Mouse (Mus musculus): ENCODE results near the gene Eef1e1. TPM values are rescaled to one million over a fixed set of nuclear protein-coding genes. Genes with fewer than 3 reads are reported as not detected.

The Eef1e1 gene
- total and polyA plus RNA-seq, 2 experiments: 4.0 to 5.6 TPM

- no peak overlapping the region for H3K27ac ChIP-seq (replicated peaks; ENCODE audit: insufficient read depth, low read depth, low read length)
- H3K79me2 ChIP-seq (ENCODE audit: control insufficient read depth, insufficient read depth, low read length): peaks cover 2% of the 10 kb centered on the region; the same call in 1 of the 2 replicates
- no peak for DNase-seq (ENCODE audit: extremely low read depth, low read depth, low spot score)
- peaks cover 11% of the 10 kb centered on the region; the same call in 1 of the 2 replicates for H3K4me1 ChIP-seq (ENCODE audit: control insufficient read depth, insufficient read depth, low read length)
- no peak overlapping the region for H3K9ac ChIP-seq (ENCODE audit: low read depth, low read length)
- peaks cover 6% of the 10 kb centered on the region; the same call in 1 of the 2 replicates for H3K36me3 ChIP-seq (ENCODE audit: control insufficient read depth, insufficient read depth, low read length)
- WGBS: 95% methylated on average over 6 of the region's 6 CpGs
- no peak for TF ChIP-seq CTCF (IDR thresholded peaks at IDR 0.05; ENCODE audit: low read depth, low read length)
- no peak for TF ChIP-seq POLR2A (IDR thresholded peaks at IDR 0.05; ENCODE audit: extremely low read depth, insufficient read depth, low read length)
- H3K27me3 ChIP-seq (ENCODE audit: control insufficient read depth, insufficient read depth, low read length): no peaks in the 10 kb centered on the region
- no peak overlapping the region for H3K4me3 ChIP-seq (ENCODE audit: insufficient read depth, low read depth, low read length)
Measured at GRCm38 (mm10) chr13:38633287-38634000, 25.4 kb downstream of the Eef1e1 start.

DNA sequence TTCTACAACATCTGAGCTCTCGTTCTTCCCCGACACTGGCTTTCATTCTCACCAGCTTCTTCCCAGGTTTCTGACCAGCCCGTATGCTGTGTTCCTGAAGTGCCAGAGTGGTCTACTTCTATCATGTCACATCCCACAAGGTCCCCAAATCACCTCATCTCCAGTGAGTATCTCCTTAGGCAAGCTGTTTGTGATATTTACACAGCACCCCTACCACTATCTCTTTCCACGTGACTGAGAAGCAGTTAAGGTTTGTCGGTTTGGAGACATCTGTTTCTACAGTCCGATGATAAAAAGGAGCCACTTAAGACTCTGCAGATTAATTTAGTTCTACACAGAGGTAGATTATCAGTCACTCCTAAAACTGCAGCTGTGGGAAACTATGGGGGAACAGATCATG, 26.3 kb downstream of the Eef1e1 start:
- TF ChIP-seq CTCF (IDR thresholded peaks at IDR 0.05; ENCODE audit: low read depth, low read length) (no peak), POLR2A (IDR thresholded peaks at IDR 0.05; ENCODE audit: extremely low read depth, insufficient read depth, low read length) (no peak)
- DNase-seq (ENCODE audit: extremely low read depth, low read depth, low spot score): no peak
- peaks cover 11% of the 10 kb centered on the region; the same call in 1 of the 2 replicates for H3K4me1 ChIP-seq (ENCODE audit: control insufficient read depth, insufficient read depth, low read length)
- WGBS: 76% methylated on average over 6 of the region's 6 CpGs
- H3K36me3 ChIP-seq (ENCODE audit: control insufficient read depth, insufficient read depth, low read length): peaks cover 6% of the 10 kb centered on the region; the same call in 1 of the 2 replicates
- H3K4me3 ChIP-seq (ENCODE audit: insufficient read depth, low read depth, low read length): no peak overlapping the region
- H3K27me3 ChIP-seq (ENCODE audit: control insufficient read depth, insufficient read depth, low read length): no peaks in the 10 kb centered on the region
- no peak overlapping the region for H3K9ac ChIP-seq (ENCODE audit: low read depth, low read length)
- peaks cover 2% of the 10 kb centered on the region; the same call in 1 of the 2 replicates for H3K79me2 ChIP-seq (ENCODE audit: control insufficient read depth, insufficient read depth, low read length)
- 0 out of 2 replicates have a peak overlapping the region, but pooled peaks have one; percentile 10 for H3K27ac ChIP-seq (replicated peaks; ENCODE audit: insufficient read depth, low read depth, low read length)

DNA sequence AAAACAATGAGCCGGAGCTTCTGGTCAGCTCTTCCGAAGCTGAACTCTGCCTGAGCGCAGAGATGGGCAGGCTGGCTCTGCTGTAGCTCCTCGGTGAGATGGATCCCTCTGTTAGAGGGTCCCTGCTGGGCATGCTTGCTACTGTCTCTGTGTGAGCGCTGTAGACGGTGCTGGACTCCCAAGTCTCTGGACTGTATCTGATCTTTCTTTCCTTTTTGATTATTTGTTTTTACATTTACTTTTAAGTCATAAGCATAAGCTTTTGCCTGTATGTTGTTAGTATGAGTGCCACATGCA, 32.7 kb downstream of the Eef1e1 start:
- Histone ChIP-seq H3K79me2 (ENCODE audit: control insufficient read depth, insufficient read depth, low read length) (no peaks in the 10 kb centered on the region), H3K4me1 (ENCODE audit: control insufficient read depth, insufficient read depth, low read length) (0 out of 2 replicates have a peak, but pooled peaks cover 6% of the 10 kb centered on the region), H3K36me3 (ENCODE audit: control insufficient read depth, insufficient read depth, low read length) (peaks cover 10% of the 10 kb centered on the region), H3K4me3 (ENCODE audit: insufficient read depth, low read depth, low read length) (no peak overlapping the region), H3K9ac (ENCODE audit: low read depth, low read length) (peak overlapping the region; percentile 8; the same call in 1 of the 2 replicates), H3K27me3 (ENCODE audit: control insufficient read depth, insufficient read depth, low read length) (no peaks in the 10 kb centered on the region), H3K27ac (replicated peaks; ENCODE audit: insufficient read depth, low read depth, low read length) (no peak overlapping the region)
- TF ChIP-seq CTCF (IDR thresholded peaks at IDR 0.05; ENCODE audit: low read depth, low read length): no peak
- TF ChIP-seq POLR2A (IDR thresholded peaks at IDR 0.05; ENCODE audit: extremely low read depth, insufficient read depth, low read length): no peak
- DNase-seq (ENCODE audit: extremely low read depth, low read depth, low spot score): no peak
- WGBS: 57% methylated on average over 6 of the region's 6 CpGs

DNA sequence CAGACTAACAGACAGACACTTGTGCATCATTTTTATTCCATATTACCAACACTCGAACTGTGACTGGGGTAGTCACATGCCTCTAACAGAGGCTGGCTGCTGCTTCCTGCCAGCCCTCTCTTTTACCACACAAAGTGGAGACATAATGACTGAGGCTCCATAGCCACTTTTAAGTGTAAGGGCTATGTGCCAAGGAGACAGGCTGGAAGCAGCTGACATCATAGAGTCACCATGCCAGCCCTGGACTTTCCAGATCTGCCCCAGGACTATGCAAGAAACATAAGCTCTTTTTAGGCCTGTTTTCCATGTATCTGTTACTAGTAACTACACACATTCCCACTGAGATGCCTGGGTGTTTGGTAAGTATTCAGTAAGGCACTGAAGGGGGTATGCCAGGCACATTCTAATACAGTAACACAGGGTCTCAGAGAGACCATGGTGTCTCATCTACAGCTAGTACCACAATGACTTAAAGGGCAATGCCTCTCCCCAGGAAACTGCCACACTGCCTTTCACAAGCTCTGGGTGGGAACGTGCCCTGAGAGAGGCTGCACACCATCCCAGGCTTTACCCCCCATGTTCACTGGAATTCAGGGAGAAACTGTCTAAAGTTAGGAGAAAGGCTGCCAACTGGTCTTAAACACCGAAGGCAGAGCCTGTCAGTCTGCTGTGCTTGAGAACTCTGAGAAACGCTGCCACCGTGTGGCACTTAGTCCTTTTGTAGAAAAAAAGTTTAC, 33.2 kb downstream of the Eef1e1 start:
- DNase-seq (ENCODE audit: extremely low read depth, low read depth, low spot score): peak; percentile 12
- H3K27ac ChIP-seq (replicated peaks; ENCODE audit: insufficient read depth, low read depth, low read length): no peak overlapping the region
- H3K4me3 ChIP-seq (ENCODE audit: insufficient read depth, low read depth, low read length): no peak overlapping the region
- 43% methylated on average over 5 of the region's 5 CpGs for WGBS
- 0 out of 2 replicates have a peak, but pooled peaks cover 6% of the 10 kb centered on the region for H3K4me1 ChIP-seq (ENCODE audit: control insufficient read depth, insufficient read depth, low read length)
- no peaks in the 10 kb centered on the region for H3K79me2 ChIP-seq (ENCODE audit: control insufficient read depth, insufficient read depth, low read length)
- H3K9ac ChIP-seq (ENCODE audit: low read depth, low read length): no peak overlapping the region
- 0 out of 2 replicates have a peak, but pooled peaks have one; percentile 18 for TF ChIP-seq CTCF (IDR thresholded peaks at IDR 0.05; ENCODE audit: low read depth, low read length)
- TF ChIP-seq POLR2A (IDR thresholded peaks at IDR 0.05; ENCODE audit: extremely low read depth, insufficient read depth, low read length): no peak
- H3K36me3 ChIP-seq (ENCODE audit: control insufficient read depth, insufficient read depth, low read length): peaks cover 10% of the 10 kb centered on the region
- no peaks in the 10 kb centered on the region for H3K27me3 ChIP-seq (ENCODE audit: control insufficient read depth, insufficient read depth, low read length)

DNA sequence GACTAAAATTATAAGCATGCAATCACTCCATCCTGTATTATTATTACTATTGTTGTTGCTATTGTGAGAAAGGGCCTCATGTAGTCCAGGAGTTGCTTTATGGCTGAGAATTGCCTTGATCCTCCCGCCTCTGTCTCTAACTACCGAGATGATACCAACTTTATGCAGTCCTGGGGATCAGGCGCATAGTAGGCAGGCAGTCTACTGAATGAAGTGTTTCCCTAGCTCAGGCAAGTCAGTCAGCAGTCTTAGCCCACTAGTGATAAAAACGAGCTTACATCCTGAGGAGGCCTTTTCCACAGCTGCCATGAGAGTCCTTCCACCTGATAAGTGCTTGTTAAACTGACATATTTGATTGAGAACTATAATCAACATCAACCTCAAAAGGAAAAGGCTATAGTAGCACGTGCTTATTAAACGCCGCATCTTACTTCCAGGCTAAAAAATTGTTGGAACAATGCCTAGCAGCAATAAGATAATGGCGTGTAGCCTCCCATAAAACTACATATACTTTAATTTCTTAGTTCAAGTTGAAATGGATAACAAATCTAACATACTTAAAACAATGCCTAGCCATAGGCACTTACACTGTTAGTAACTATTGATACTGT, 34.5 kb downstream of the Eef1e1 start:
- TF ChIP-seq POLR2A (IDR thresholded peaks at IDR 0.05; ENCODE audit: extremely low read depth, insufficient read depth, low read length) (no peak), CTCF (IDR thresholded peaks at IDR 0.05; ENCODE audit: low read depth, low read length) (no peak)
- no peak overlapping the region for H3K4me3 ChIP-seq (ENCODE audit: insufficient read depth, low read depth, low read length)
- DNase-seq (ENCODE audit: extremely low read depth, low read depth, low spot score): no peak
- no peak overlapping the region for H3K27ac ChIP-seq (replicated peaks; ENCODE audit: insufficient read depth, low read depth, low read length)
- H3K9ac ChIP-seq (ENCODE audit: low read depth, low read length): no peak overlapping the region
- no peaks in the 10 kb centered on the region for H3K27me3 ChIP-seq (ENCODE audit: control insufficient read depth, insufficient read depth, low read length)
- H3K79me2 ChIP-seq (ENCODE audit: control insufficient read depth, insufficient read depth, low read length): no peaks in the 10 kb centered on the region
- 86% methylated on average over 8 of the region's 8 CpGs for WGBS
- H3K36me3 ChIP-seq (ENCODE audit: control insufficient read depth, insufficient read depth, low read length): peaks cover 7% of the 10 kb centered on the region
- H3K4me1 ChIP-seq (ENCODE audit: control insufficient read depth, insufficient read depth, low read length): 0 out of 2 replicates have a peak, but pooled peaks cover 2% of the 10 kb centered on the region
